Mouse (Mus musculus): ENCODE measurements around the gene Nr1i3. TPM values are rescaled to one million over a fixed set of nuclear protein-coding genes. Genes with fewer than 3 reads are reported as not detected.

The Nr1i3 gene
- total and polyA plus RNA-seq, 3 experiments: 0.16 TPM; not detected in 2

DNA sequence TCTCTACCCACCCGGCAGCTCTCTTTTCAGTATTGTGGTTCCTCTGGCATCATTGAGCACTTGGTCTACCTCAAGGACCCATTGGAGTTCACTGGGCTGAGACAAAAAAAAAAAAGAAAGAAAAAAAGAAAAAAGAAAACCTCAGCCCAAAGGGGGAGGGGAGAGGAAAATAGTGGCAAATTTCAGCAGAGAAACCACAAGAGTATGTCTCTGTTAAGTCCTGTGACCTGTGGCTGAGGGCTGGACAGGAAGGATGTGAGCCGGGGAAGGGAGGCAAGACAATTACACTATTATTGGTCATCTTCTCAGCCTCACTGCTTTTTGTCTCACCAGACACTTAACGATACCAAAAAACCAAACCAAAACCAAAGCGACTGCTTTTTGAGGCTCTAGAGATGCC lies 18.1 kb downstream of the Nr1i3 start:
- no peak overlapping the region for H3K4me3 ChIP-seq (ENCODE audit: low read depth, low read length)
- ATAC-seq (ENCODE audit: extremely low read depth, insufficient number of reproducible peaks, low FRiP score, poor library complexity, severe bottlenecking) (peak; percentile 19; the same call in 1 of the 2 replicates), DNase-seq (ENCODE audit: low spot score) (no peak)
- peaks cover 20% of the 10 kb centered on the region for H3K4me1 ChIP-seq (ENCODE audit: insufficient read depth, low read depth, low read length)
- H3K36me3 ChIP-seq (replicated peaks): peaks cover 39% of the 10 kb centered on the region
- TF ChIP-seq GATA1 (IDR thresholded peaks at IDR 0.05; ENCODE audit: borderline replicate concordance, low read length) (no peak), TAL1 (conservative IDR thresholded peaks at IDR 0.05; ENCODE audit: low read depth, low read length) (no peak), GATA2 (IDR thresholded peaks at IDR 0.05; ENCODE audit: borderline replicate concordance, low read depth, low read length) (no peak), CTCF (IDR thresholded peaks at IDR 0.05; ENCODE audit: low read depth, low read length) (no peak), POLR2AphosphoS5 (IDR thresholded peaks at IDR 0.05; ENCODE audit: insufficient replicate concordance, low read depth, low read length) (no peak)
- H3K27me3 ChIP-seq (ENCODE audit: insufficient read depth, low read length): peaks cover 3% of the 10 kb centered on the region; the same call in 1 of the 2 replicates
- H3K9me3 ChIP-seq (replicated peaks): no peaks in the 10 kb centered on the region

DNA sequence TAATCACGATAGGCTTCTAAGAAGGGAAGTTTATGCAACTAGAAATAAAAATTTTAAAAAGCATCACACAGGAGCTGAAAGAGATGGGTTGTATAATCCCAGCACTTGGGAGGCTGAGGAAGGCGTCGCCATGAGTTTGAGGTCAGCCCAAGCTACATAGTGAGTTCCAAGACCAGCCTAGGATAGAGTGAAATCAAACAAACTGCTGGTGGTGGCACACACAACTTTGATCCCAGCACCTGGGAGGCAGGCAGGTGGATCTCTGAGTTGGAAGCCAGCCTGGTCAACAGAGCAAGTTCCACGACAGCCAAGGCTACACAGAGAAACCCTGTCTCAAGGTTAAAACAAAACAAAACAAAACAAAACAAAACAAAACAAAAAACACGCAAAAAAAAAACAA lies 18.6 kb downstream of the Nr1i3 start:
- no peaks in the 10 kb centered on the region for H3K9me3 ChIP-seq (replicated peaks)
- peaks cover 3% of the 10 kb centered on the region; the same call in 1 of the 2 replicates for H3K27me3 ChIP-seq (ENCODE audit: insufficient read depth, low read length)
- H3K36me3 ChIP-seq (replicated peaks): peaks cover 44% of the 10 kb centered on the region
- H3K4me1 ChIP-seq (ENCODE audit: insufficient read depth, low read depth, low read length): peaks cover 20% of the 10 kb centered on the region
- no peak for ATAC-seq (ENCODE audit: extremely low read depth, insufficient number of reproducible peaks, low FRiP score, poor library complexity, severe bottlenecking)
- no peak overlapping the region for H3K4me3 ChIP-seq (ENCODE audit: low read depth, low read length)
- TF ChIP-seq GATA1 (IDR thresholded peaks at IDR 0.05; ENCODE audit: borderline replicate concordance, low read length) (no peak), TAL1 (conservative IDR thresholded peaks at IDR 0.05; ENCODE audit: low read depth, low read length) (no peak), POLR2AphosphoS5 (IDR thresholded peaks at IDR 0.05; ENCODE audit: insufficient replicate concordance, low read depth, low read length) (no peak), GATA2 (IDR thresholded peaks at IDR 0.05; ENCODE audit: borderline replicate concordance, low read depth, low read length) (no peak), CTCF (IDR thresholded peaks at IDR 0.05; ENCODE audit: low read depth, low read length) (no peak)
- no peak for DNase-seq (ENCODE audit: low spot score)

DNA sequence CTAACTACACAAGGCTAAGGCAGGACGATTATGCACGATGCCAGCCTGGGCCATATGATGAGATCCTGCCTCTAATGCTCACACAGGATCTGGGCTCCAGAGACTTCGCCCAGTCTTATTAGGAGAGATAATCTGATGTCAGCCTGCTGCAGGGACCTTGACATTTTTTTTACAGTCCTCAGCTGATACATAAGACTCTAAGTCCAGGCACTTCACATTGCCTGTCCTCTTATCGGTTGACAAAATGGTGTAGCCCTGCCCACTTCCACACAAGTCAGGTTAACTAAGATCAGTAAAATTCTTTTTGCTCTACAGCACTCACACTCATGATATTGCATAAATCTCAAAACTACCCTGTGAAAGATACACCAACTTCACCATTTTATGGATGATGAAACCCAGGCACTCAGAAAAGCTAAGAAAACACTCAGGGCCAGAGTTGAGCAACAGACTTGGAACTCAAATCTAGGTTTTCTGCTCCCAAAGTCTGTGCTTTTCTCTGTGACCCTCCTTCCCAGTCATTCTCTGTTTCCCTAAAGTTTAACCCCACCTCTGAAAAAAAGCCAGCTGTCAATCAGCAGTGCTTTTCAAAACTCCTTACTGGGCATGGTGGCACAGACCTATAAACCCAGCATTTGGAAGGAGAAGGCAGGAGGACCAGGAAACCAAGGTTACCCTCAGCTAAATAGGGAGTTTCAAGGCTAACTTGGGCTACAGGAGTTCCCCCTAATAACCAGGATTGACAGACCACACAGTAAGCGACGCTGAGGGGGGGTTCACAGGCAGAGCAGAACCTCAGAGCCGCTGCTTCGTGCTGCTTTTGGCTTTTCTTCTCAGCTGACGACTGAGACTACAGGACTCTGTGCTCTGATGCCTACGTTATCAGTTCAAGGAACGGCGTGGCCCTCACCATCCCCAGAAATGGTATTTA lies 19.3 kb downstream of the Nr1i3 start:
- peaks cover 20% of the 10 kb centered on the region for H3K4me1 ChIP-seq (ENCODE audit: insufficient read depth, low read depth, low read length)
- DNase-seq (ENCODE audit: low spot score): no peak
- TF ChIP-seq GATA1 (IDR thresholded peaks at IDR 0.05; ENCODE audit: borderline replicate concordance, low read length) (no peak), CTCF (IDR thresholded peaks at IDR 0.05; ENCODE audit: low read depth, low read length) (no peak), TAL1 (conservative IDR thresholded peaks at IDR 0.05; ENCODE audit: low read depth, low read length) (no peak), POLR2AphosphoS5 (IDR thresholded peaks at IDR 0.05; ENCODE audit: insufficient replicate concordance, low read depth, low read length) (no peak), GATA2 (IDR thresholded peaks at IDR 0.05; ENCODE audit: borderline replicate concordance, low read depth, low read length) (no peak)
- peaks cover 3% of the 10 kb centered on the region; the same call in 1 of the 2 replicates for H3K27me3 ChIP-seq (ENCODE audit: insufficient read depth, low read length)
- peaks cover 51% of the 10 kb centered on the region for H3K36me3 ChIP-seq (replicated peaks)
- H3K4me3 ChIP-seq (ENCODE audit: low read depth, low read length): no peak overlapping the region
- no peak for ATAC-seq (ENCODE audit: extremely low read depth, insufficient number of reproducible peaks, low FRiP score, poor library complexity, severe bottlenecking)
- H3K9me3 ChIP-seq (replicated peaks): no peaks in the 10 kb centered on the region

DNA sequence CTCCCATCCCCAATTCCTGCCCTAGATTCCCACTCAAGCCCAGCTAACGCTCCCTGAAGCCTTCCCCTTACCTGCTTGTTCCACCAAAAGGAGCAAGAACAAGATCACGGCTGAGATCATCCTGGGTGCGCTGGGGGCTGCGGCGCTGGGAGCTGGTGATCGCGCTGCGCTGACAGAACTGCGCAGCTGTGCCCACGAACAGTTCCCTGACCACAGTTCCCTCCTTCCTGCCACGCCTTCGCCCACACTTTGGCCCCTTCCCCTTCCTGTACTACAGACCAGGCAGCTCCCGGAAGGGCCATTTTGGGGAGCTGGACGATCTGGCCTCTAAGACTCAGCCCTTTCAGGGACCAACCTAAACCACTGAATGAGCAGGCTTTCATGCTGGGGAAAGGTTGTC lies 20.4 kb downstream of the Nr1i3 start, which contains the start of gene Fcer1g:
TSS of gene Fcer1g (minus strand) at position 240 of the 400 bp plus-strand sequence.
- Histone ChIP-seq H3K4me3 (ENCODE audit: low read depth, low read length) (no peak within 1 kb of the TSS; the same call in 1 of the 2 replicates), H3K36me3 (replicated peaks) (peaks cover 62% of the 10 kb centered on the region), H3K4me1 (ENCODE audit: insufficient read depth, low read depth, low read length) (peaks cover 20% of the 10 kb centered on the region), H3K27me3 (ENCODE audit: insufficient read depth, low read length) (peaks cover 3% of the 10 kb centered on the region; the same call in 1 of the 2 replicates), H3K9me3 (replicated peaks) (no peaks in the 10 kb centered on the region)
- TF ChIP-seq POLR2AphosphoS5 (IDR thresholded peaks at IDR 0.05; ENCODE audit: insufficient replicate concordance, low read depth, low read length) (no peak), GATA1 (IDR thresholded peaks at IDR 0.05; ENCODE audit: borderline replicate concordance, low read length) (no peak), TAL1 (conservative IDR thresholded peaks at IDR 0.05; ENCODE audit: low read depth, low read length) (no peak), CTCF (IDR thresholded peaks at IDR 0.05; ENCODE audit: low read depth, low read length) (no peak), GATA2 (IDR thresholded peaks at IDR 0.05; ENCODE audit: borderline replicate concordance, low read depth, low read length) (no peak)
- DNase-seq (ENCODE audit: low spot score) (no peak), ATAC-seq (ENCODE audit: extremely low read depth, insufficient number of reproducible peaks, low FRiP score, poor library complexity, severe bottlenecking) (no peak)

DNA sequence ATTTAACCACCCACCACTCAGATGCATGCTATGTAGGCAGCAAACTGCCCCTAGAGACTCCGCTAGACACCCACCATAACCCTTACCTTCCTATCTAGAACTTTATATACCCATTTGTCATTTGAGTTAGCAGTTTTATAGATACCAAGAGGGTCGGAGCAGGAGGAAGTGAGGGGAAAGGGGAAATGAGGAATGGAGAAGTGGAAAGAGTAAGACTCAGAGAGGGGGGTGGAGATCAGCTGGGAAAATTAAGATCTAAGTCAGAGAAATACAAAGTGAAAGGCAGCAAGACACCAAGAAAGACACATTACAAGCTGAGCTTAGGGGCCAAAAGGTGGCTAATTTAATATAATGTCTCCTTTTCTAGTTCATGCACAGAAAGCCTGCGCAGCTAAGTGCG lies 20.8 kb downstream of the Nr1i3 start:
- no peaks in the 10 kb centered on the region for H3K9me3 ChIP-seq (replicated peaks)
- peaks cover 64% of the 10 kb centered on the region for H3K36me3 ChIP-seq (replicated peaks)
- DNase-seq (ENCODE audit: low spot score) (no peak), ATAC-seq (ENCODE audit: extremely low read depth, insufficient number of reproducible peaks, low FRiP score, poor library complexity, severe bottlenecking) (no peak)
- H3K27me3 ChIP-seq (ENCODE audit: insufficient read depth, low read length): no peaks in the 10 kb centered on the region
- H3K4me3 ChIP-seq (ENCODE audit: low read depth, low read length): no peak overlapping the region
- no peak for TF ChIP-seq CTCF (IDR thresholded peaks at IDR 0.05; ENCODE audit: low read depth, low read length)
- no peak for TF ChIP-seq TAL1 (conservative IDR thresholded peaks at IDR 0.05; ENCODE audit: low read depth, low read length)
- TF ChIP-seq GATA1 (IDR thresholded peaks at IDR 0.05; ENCODE audit: borderline replicate concordance, low read length): no peak
- no peak for TF ChIP-seq POLR2AphosphoS5 (IDR thresholded peaks at IDR 0.05; ENCODE audit: insufficient replicate concordance, low read depth, low read length)
- no peak for TF ChIP-seq GATA2 (IDR thresholded peaks at IDR 0.05; ENCODE audit: borderline replicate concordance, low read depth, low read length)
- peaks cover 20% of the 10 kb centered on the region for H3K4me1 ChIP-seq (ENCODE audit: insufficient read depth, low read depth, low read length)

DNA sequence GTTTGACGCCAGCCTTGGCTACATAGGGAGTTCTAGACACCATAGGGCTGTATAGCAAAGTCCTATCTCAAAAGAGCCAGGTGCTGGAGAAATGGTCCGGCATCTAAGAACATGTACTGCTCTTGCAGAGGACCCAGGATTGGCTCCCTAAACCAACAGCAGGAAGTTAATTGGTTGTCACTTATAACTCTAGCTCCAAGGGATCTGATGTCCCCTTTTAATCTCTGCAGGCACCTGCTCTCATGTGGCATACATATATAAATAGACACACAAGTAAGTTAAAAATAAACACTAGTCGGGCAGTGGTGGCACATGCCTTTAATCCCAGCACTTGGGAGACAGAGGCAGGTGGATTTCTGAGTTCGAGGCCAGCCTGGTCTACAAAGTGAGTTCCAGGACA lies 22.0 kb downstream of the Nr1i3 start:
- TF ChIP-seq GATA1 (IDR thresholded peaks at IDR 0.05; ENCODE audit: borderline replicate concordance, low read length) (no peak), CTCF (IDR thresholded peaks at IDR 0.05; ENCODE audit: low read depth, low read length) (no peak), POLR2AphosphoS5 (IDR thresholded peaks at IDR 0.05; ENCODE audit: insufficient replicate concordance, low read depth, low read length) (no peak), GATA2 (IDR thresholded peaks at IDR 0.05; ENCODE audit: borderline replicate concordance, low read depth, low read length) (no peak), TAL1 (conservative IDR thresholded peaks at IDR 0.05; ENCODE audit: low read depth, low read length) (no peak)

More for the DNA sequence above, 22.0 kb downstream of the Nr1i3 start:
- DNase-seq (ENCODE audit: low spot score) (no peak), ATAC-seq (ENCODE audit: extremely low read depth, insufficient number of reproducible peaks, low FRiP score, poor library complexity, severe bottlenecking) (no peak)
- Histone ChIP-seq H3K27me3 (ENCODE audit: insufficient read depth, low read length) (no peaks in the 10 kb centered on the region), H3K4me3 (ENCODE audit: low read depth, low read length) (no peak overlapping the region), H3K36me3 (replicated peaks) (peaks cover 75% of the 10 kb centered on the region), H3K9me3 (replicated peaks) (no peaks in the 10 kb centered on the region), H3K4me1 (ENCODE audit: insufficient read depth, low read depth, low read length) (peaks cover 20% of the 10 kb centered on the region)
